Mouse (Mus musculus) neural tube, embryonic 13.5 days (tissue): ENCODE measurements around the gene Slc2a3. TPM values are rescaled to one million over a fixed set of nuclear protein-coding genes. Genes with fewer than 3 reads are reported as not detected.

ENCODE experiments used
- ATAC-seq: fragments of 200-750 bp; cut with Nextera tagmentation; 2 replicates; pipeline ENCODE4 v1.8.0; 2017; ENCODE audit warnings: low read depth, mild to moderate bottlenecking, moderate TSS enrichment, moderate library complexity
- H3K27ac ChIP-seq: fragments of 300-500 bp; sonication (generic); replicated peaks from 2 replicates; pipeline ENCODE4 v1.5.1; 2015; ENCODE audit warnings: moderate library complexity, mild to moderate bottlenecking, inconsistent platforms
- H3K27me3 ChIP-seq: fragments of 300-500 bp; sonication (generic); 2 replicates; pipeline ENCODE4 v1.6.1; 2015; ENCODE audit warnings: mild to moderate bottlenecking, inconsistent platforms
- H3K36me3 ChIP-seq: fragments of 300-500 bp; sonication (generic); 2 replicates; pipeline ENCODE4 v1.6.1; 2015; ENCODE audit warnings: mild to moderate bottlenecking, inconsistent platforms
- H3K4me1 ChIP-seq: fragments of 300-500 bp; sonication (generic); replicated peaks from 2 replicates; pipeline ENCODE4 v1.6.1; 2015; ENCODE audit warnings: inconsistent platforms
- H3K4me2 ChIP-seq: fragments of 300-500 bp; sonication (generic); 2 replicates; pipeline ENCODE4 v1.6.1; 2015; ENCODE audit warnings: inconsistent platforms, mild to moderate bottlenecking, moderate library complexity
- H3K4me3 ChIP-seq: fragments of 300-500 bp; sonication (generic); 2 replicates; pipeline ENCODE4 v1.5.1; 2015; ENCODE audit warnings: mild to moderate bottlenecking, inconsistent platforms
- H3K9ac ChIP-seq: fragments of 300-500 bp; sonication (generic); 2 replicates; pipeline ENCODE4 v1.6.1; 2015; ENCODE audit warnings: moderate library complexity, mild to moderate bottlenecking, inconsistent platforms
- H3K9me3 ChIP-seq: fragments of 300-500 bp; sonication (generic); 2 replicates; pipeline ENCODE4 v1.6.1; 2016; ENCODE audit warnings: inconsistent platforms
- WGBS: fragments of 180-500 bp; shearing (Covaris S2); methylation state at CpG from one replicate; pipeline ENCODE4 v1.1.7; 2015; 5-methylcytosine and 5-hydroxymethylcytosine counted together
- polyA plus RNA-seq: library from polyadenylated mRNA; unstranded; fragments of >200 nt; fragmentation: Nextera tagmentation; extraction: Ambion mirVana; gene quantifications from 2 replicates; pipeline ENCODE4 v1.2.1, GENCODE M21; 2015

The Slc2a3 gene
- polyA plus RNA-seq: 22.5 and 27.5 TPM in 2 replicates

GRCm38 (mm10) chr6:122801301-122801800 lies at the start of gene Slc2a3:
Gene Slc2a3 (minus strand): TSS chr6:122801640.
- WGBS: under 1% methylated on average over 46 of the region's 46 CpGs
- Histone ChIP-seq H3K9ac (peak within 1 kb of the TSS; percentile 82), H3K4me3 (peak within 1 kb of the TSS; percentile 56), H3K27me3 (peaks cover 35% of the 10 kb centered on the region), H3K27ac (peak within 1 kb of the TSS; percentile 15), H3K4me2 (peak within 1 kb of the TSS; percentile 93), H3K9me3 (no peaks in the 10 kb centered on the region), H3K4me1 (peaks cover 10% of the 10 kb centered on the region; the same call in 1 of the 2 replicates), H3K36me3 (no peaks in the 10 kb centered on the region)
- peak; percentile 79 for ATAC-seq

DNA sequence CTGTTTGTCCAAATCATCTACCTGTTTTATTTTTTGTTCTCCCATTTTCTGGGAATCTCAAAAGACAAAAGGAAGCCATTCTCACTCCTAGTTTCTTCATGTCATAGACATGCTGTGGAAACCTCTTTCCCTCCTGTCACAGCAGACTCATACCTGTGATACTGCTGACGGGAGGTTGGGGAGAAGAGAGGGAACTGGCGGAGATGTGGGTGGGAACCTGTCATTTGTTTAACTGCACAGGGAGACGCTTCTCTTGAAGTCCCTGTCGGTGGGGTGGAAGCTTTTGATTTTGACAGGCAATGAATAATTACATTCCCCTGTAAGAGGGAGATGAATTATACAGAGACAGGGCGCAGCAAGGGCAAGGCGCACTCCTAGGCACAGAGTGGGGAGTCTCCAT lies 42.3 kb upstream of the Slc2a3 start:
- Histone ChIP-seq H3K4me2 (no peak overlapping the region), H3K9me3 (no peaks in the 10 kb centered on the region), H3K36me3 (peaks cover 67% of the 10 kb centered on the region), H3K9ac (no peak overlapping the region), H3K4me3 (no peak overlapping the region), H3K4me1 (no peaks in the 10 kb centered on the region), H3K27me3 (no peaks in the 10 kb centered on the region), H3K27ac (no peak overlapping the region)
- 73% methylated on average over 6 of the region's 6 CpGs for WGBS
- no peak for ATAC-seq

DNA sequence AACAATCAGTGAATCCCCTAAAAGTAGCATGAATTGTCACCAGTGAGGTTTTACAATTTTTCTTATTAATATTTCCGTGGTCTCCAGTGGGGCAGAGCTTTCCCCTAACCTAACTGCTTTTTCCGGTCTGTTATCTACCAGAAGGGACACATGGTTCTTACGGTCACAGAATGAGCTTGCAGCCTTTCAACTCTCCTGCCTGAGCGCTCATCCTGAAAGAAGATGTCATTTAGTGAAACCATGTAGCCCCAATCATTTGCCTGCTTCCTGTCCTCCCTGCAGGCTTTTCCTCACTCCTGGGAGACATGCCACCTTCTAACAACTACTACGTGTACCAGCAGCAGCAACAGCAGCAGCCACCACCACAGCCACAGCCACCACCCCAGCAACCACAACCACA lies 36.1 kb upstream of the Slc2a3 start:
- WGBS: 83% methylated on average over 5 of the region's 5 CpGs
- H3K9ac ChIP-seq: no peak overlapping the region
- no peaks in the 10 kb centered on the region for H3K9me3 ChIP-seq
- H3K27ac ChIP-seq: no peak overlapping the region
- no peaks in the 10 kb centered on the region for H3K27me3 ChIP-seq
- no peaks in the 10 kb centered on the region for H3K4me1 ChIP-seq
- no peak overlapping the region for H3K4me2 ChIP-seq
- peaks cover 88% of the 10 kb centered on the region for H3K36me3 ChIP-seq
- no peak overlapping the region for H3K4me3 ChIP-seq
- no peak for ATAC-seq

- no peak overlapping the region for H3K9ac ChIP-seq
- no peaks in the 10 kb centered on the region for H3K9me3 ChIP-seq
- WGBS: 95% methylated on average over 3 of the region's 3 CpGs
- H3K27me3 ChIP-seq: no peaks in the 10 kb centered on the region
- H3K4me3 ChIP-seq: no peak overlapping the region
- no peaks in the 10 kb centered on the region for H3K4me1 ChIP-seq
- H3K27ac ChIP-seq: no peak overlapping the region
- H3K4me2 ChIP-seq: no peak overlapping the region
- ATAC-seq: no peak
- peaks cover 91% of the 10 kb centered on the region for H3K36me3 ChIP-seq
These were observed 35.5 kb upstream of the Slc2a3 start for GRCm38 (mm10) chr6:122836974-122837373.

DNA sequence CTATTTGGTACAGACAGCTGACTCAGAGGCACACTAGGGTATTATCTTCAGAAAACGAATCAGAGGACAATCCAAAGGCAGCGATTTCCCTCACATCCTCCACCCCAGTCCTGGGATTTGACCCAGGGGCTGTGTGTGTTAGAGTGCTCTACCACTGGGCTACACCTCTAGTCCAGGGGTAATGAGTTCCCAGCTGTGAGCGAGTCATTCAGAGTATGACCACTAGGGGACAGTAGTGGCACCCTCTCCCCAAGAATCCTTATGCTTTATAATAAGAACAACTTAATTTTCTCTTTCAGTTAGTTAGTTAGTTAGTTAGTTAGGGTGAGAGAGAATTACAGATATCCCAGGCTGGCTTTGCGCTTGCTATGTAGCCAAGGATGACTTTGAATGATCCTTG lies 32.9 kb upstream of the Slc2a3 start:
- 69% methylated on average over 4 of the region's 4 CpGs for WGBS
- H3K4me1 ChIP-seq: no peaks in the 10 kb centered on the region
- no peaks in the 10 kb centered on the region for H3K27me3 ChIP-seq
- H3K4me3 ChIP-seq: no peak overlapping the region
- H3K9me3 ChIP-seq: no peaks in the 10 kb centered on the region
- H3K4me2 ChIP-seq: no peak overlapping the region
- H3K27ac ChIP-seq: no peak overlapping the region
- no peak for ATAC-seq
- peaks cover 86% of the 10 kb centered on the region for H3K36me3 ChIP-seq
- no peak overlapping the region for H3K9ac ChIP-seq

- Histone ChIP-seq H3K9ac (no peak overlapping the region), H3K4me3 (no peak overlapping the region), H3K9me3 (no peaks in the 10 kb centered on the region), H3K27me3 (no peaks in the 10 kb centered on the region), H3K36me3 (peaks cover 84% of the 10 kb centered on the region), H3K27ac (no peak overlapping the region), H3K4me1 (no peaks in the 10 kb centered on the region), H3K4me2 (no peak overlapping the region)
- WGBS: 81% methylated on average over 7 of the region's 7 CpGs
- ATAC-seq: no peak
These were observed 31.4 kb upstream of the Slc2a3 start for GRCm38 (mm10) chr6:122832880-122833279.

- H3K4me2 ChIP-seq: no peak overlapping the region
- no peak for ATAC-seq
These were observed 26.6 kb upstream of the Slc2a3 start for GRCm38 (mm10) chr6:122828086-122828485.

DNA sequence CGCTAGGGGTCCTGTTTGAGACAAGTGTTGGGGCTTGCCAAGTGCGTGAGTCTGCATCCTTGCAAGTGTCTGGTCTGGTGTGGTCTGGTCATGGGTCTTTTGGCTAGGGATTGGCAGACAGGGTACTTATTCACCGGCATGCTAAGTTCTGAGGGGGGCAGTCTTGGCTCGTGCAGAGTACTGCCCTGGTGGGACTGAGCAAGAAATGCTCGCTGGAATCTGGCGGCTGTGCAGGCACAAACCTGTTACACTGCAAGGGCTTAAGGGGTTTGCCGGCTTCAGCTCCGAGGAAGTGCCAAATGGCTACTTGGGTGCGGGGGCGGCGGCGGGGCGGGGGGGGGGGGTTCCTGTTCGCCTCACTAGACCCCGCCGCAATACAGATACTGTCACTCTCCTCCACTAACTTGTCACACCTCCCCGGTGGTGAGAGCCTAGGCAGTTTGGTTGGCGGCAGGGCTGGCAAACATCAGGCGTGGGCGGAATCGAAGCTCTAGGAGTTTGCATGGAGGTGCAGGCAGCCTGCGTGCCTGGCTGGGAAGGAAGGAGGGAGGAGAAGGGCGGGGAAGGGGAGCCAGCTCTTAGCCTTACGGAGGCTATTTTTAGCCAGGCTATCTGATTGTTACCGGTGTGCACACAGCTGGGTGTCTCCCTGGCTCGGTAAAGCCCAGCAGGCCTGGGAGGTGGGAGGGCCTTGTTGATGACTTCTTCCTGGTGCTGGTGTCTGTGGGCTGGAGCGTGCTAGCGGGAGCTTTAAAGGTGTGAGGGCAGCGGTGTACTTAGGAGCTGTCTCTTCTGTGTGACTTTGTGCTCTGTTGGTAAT lies 24.7 kb upstream of the Slc2a3 start:
- 6% methylated on average over 26 of the region's 29 CpGs for WGBS
- Histone ChIP-seq H3K36me3 (peaks cover 27% of the 10 kb centered on the region), H3K4me2 (peak overlapping the region; percentile 63), H3K9ac (peak overlapping the region; percentile 69), H3K9me3 (no peaks in the 10 kb centered on the region), H3K4me1 (peaks cover 46% of the 10 kb centered on the region), H3K27ac (peak overlapping the region; percentile 54), H3K4me3 (peak overlapping the region; percentile 37), H3K27me3 (no peaks in the 10 kb centered on the region)
- peak; percentile 58 for ATAC-seq

More at GRCm38 (mm10) chr6:122828086-122828485, 26.6 kb upstream of the Slc2a3 start:
- H3K4me1 ChIP-seq: peaks cover 29% of the 10 kb centered on the region
- H3K9ac ChIP-seq: no peak overlapping the region
- H3K36me3 ChIP-seq: peaks cover 44% of the 10 kb centered on the region
- H3K27me3 ChIP-seq: no peaks in the 10 kb centered on the region
- H3K27ac ChIP-seq: no peak overlapping the region
- H3K9me3 ChIP-seq: no peaks in the 10 kb centered on the region
- H3K4me3 ChIP-seq: no peak overlapping the region
- 45% methylated on average over 13 of the region's 13 CpGs for WGBS

- Histone ChIP-seq H3K9ac (no peak overlapping the region), H3K27me3 (no peaks in the 10 kb centered on the region), H3K4me3 (no peak overlapping the region), H3K4me2 (no peak overlapping the region), H3K27ac (no peak overlapping the region), H3K4me1 (peaks cover 56% of the 10 kb centered on the region), H3K36me3 (peaks cover 19% of the 10 kb centered on the region), H3K9me3 (no peaks in the 10 kb centered on the region)
- 94% methylated on average over 9 of the region's 9 CpGs for WGBS
- ATAC-seq: no peak
These were observed 23.7 kb upstream of the Slc2a3 start for GRCm38 (mm10) chr6:122825166-122825565.

DNA sequence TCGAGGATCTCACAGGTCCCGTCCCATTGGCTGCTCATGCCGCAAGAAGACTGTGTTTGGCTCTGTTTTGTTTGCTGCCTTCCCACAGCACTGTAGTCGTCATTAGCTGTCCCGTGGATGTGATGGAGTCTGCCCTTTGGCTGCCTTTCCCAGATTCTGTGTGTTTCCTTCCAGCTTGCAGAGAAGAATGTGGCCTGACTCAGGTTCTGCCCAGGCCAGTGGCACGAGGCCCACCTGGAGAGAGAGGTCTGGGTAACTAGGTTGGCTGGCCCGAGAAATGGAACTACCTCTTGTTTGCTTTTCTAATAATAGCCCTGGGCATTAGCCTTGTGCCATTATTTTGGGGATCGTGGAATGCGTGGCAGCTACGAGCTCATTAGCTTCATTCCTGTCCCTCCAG lies 22.6 kb upstream of the Slc2a3 start:
- no peaks in the 10 kb centered on the region for H3K9me3 ChIP-seq
- ATAC-seq: no peak
- peaks cover 10% of the 10 kb centered on the region for H3K36me3 ChIP-seq
- no peak overlapping the region for H3K4me2 ChIP-seq
- H3K4me1 ChIP-seq: peaks cover 60% of the 10 kb centered on the region
- H3K27me3 ChIP-seq: no peaks in the 10 kb centered on the region
- no peak overlapping the region for H3K27ac ChIP-seq
- 75% methylated on average over 10 of the region's 10 CpGs for WGBS
- H3K9ac ChIP-seq: 0 out of 2 replicates have a peak overlapping the region, but pooled peaks have one; percentile 12
- no peak overlapping the region for H3K4me3 ChIP-seq

GRCm38 (mm10) chr6:122821822-122822221 lies 20.4 kb upstream of the Slc2a3 start:
- Histone ChIP-seq H3K36me3 (no peaks in the 10 kb centered on the region), H3K9me3 (no peaks in the 10 kb centered on the region), H3K4me1 (peaks cover 61% of the 10 kb centered on the region), H3K4me2 (peak overlapping the region; percentile 83; the same call in 1 of the 2 replicates), H3K27ac (no peak overlapping the region), H3K9ac (no peak overlapping the region), H3K27me3 (peaks cover 7% of the 10 kb centered on the region; the same call in 1 of the 2 replicates), H3K4me3 (no peak overlapping the region)
- no peak for ATAC-seq
- WGBS: 88% methylated on average over 9 of the region's 9 CpGs

DNA sequence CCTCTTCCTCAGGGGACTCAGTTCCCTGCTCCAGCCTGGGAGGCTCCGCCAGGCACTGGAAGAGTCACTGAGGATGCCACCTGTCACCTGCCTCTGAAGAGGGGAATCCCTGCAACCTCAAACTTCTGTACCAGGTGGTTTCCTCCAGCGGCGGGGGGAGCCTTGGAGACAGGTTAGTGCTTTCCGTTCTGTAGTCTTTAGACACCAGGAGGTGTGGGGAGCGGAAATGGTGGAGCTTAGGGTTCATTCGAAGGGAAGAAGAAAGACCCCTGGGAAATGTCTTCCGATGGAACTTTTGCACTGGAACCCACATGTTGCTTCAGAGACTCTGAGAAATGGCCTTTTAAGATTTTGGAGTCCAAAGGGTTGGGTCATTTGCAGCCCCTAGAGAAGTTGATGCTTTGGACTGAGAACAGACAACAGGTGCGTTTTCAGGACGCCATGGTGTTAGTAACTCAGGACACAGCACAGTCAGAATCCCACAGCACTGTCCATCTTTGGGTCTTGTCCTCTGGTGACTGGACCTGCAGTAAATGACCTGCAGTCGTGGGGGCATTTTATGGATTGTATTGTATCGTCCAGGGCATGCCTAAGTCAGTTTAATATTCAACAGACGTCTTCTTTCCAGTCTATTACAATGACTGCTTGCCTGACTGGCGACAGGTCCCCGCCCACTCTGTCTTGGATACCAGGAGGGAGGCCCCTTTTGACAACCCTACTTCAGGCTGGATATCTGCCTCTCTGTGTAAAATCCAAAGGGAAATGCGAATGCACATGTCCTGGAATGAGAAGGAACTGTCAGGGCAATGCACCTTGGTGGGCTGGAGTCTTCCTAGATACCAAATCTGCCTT lies 19.6 kb upstream of the Slc2a3 start:
- 18% methylated on average over 15 of the region's 15 CpGs for WGBS
- ATAC-seq: peak; percentile 37
- H3K4me1 ChIP-seq: peaks cover 53% of the 10 kb centered on the region
- no peaks in the 10 kb centered on the region for H3K9me3 ChIP-seq
- peak overlapping the region; percentile 95 for H3K4me3 ChIP-seq
- H3K9ac ChIP-seq: peak overlapping the region; percentile 97
- H3K27ac ChIP-seq: no peak overlapping the region
- no peaks in the 10 kb centered on the region for H3K36me3 ChIP-seq
- H3K4me2 ChIP-seq: peak overlapping the region; percentile 83
- H3K27me3 ChIP-seq: peaks cover 7% of the 10 kb centered on the region; the same call in 1 of the 2 replicates
